ENCODE assay signal across 8 mouse cellular contexts in the genomic region with DNA sequence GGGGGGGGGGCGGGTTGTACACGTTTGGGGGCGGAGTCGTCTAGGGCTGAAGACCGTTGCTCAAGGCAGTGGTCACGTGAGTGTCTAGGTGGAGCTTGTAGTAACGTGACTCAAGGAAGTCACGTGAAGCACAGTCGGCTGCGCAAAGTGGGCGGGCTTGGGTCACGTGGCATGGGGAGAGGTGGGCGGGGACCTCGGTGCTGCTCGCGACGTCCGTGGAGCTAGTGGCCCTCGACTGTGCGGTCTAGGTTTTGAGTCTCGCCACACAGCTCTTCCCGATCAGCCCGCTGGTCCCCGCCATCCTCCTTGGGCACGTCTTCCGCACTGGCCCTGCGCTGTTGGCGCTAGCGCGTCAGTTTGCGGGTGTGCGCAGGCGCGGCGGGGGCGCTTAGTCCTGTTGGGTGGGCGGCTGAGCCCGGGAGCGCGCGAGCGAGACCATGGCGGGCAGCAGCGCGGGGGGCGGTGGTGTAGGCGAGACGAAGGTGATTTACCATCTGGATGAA. TPM values are rescaled to one million over a fixed set of nuclear protein-coding genes. Genes with fewer than 3 reads are reported as not detected.
DNase-seq lines count a peak whose midpoint lies in the region; ATAC-seq and TF ChIP-seq lines count a peak whose summit lies in the region.

A gene (plus strand): TSS at position 200 of the 503 bp plus-strand sequence.

- H3K4me2 ChIP-seq in embryonic facial prominence, embryonic 12.5 days (replicated peaks): peak within 1 kb of the TSS; percentile 93
- peak within 1 kb of the TSS; percentile 96 for H3K4me2 ChIP-seq in limb, embryonic 14.5 days (replicated peaks; ENCODE audit: low read depth, low read length, severe bottlenecking)
- H3K4me2 ChIP-seq in midbrain, postnatal 0 days (ENCODE audit: low read depth, low read length, poor library complexity, severe bottlenecking): peak within 1 kb of the TSS; percentile 89

- H3K27me3 ChIP-seq in embryonic facial prominence, embryonic 12.5 days: no peaks in the 10 kb centered on the region
- H3K27me3 ChIP-seq in limb, embryonic 14.5 days (ENCODE audit: control insufficient read depth, insufficient read depth, low read length): no peaks in the 10 kb centered on the region
- H3K27me3 ChIP-seq in midbrain, postnatal 0 days (ENCODE audit: insufficient read depth, low read length): no peaks in the 10 kb centered on the region

- H3K4me3 ChIP-seq in embryonic facial prominence, embryonic 12.5 days: peak within 1 kb of the TSS; percentile 81
- H3K4me3 ChIP-seq in limb, embryonic 14.5 days (replicated peaks; ENCODE audit: low read length): peak within 1 kb of the TSS; percentile 80
- peak within 1 kb of the TSS; percentile 81 for H3K4me3 ChIP-seq in midbrain, postnatal 0 days (ENCODE audit: low read depth, low read length)

- no peak for TF ChIP-seq CTCF in midbrain, postnatal 0 days (IDR thresholded peaks at IDR 0.05)

- ATAC-seq in embryonic facial prominence, embryonic 12.5 days (ENCODE audit: insufficient number of reproducible peaks, insufficient read depth, low FRiP score, low TSS enrichment): peak; percentile 65
- ATAC-seq in limb, embryonic 14.5 days (ENCODE audit: low FRiP score, low read depth): peak; percentile 73
- peak; percentile 74 for ATAC-seq in midbrain, postnatal 0 days (ENCODE audit: low FRiP score)

- no peaks in the 10 kb centered on the region for H3K9me3 ChIP-seq in embryonic facial prominence, embryonic 12.5 days
- H3K9me3 ChIP-seq in limb, embryonic 14.5 days (ENCODE audit: control insufficient read depth, low read length): no peaks in the 10 kb centered on the region
- no peaks in the 10 kb centered on the region for H3K9me3 ChIP-seq in midbrain, postnatal 0 days (ENCODE audit: low read length)

- H3K9ac ChIP-seq in embryonic facial prominence, embryonic 12.5 days: peak within 1 kb of the TSS; percentile 72
- H3K9ac ChIP-seq in limb, embryonic 14.5 days (ENCODE audit: low read depth, low read length, severe bottlenecking): peak within 1 kb of the TSS; percentile 82
- peak within 1 kb of the TSS; percentile 83 for H3K9ac ChIP-seq in midbrain, postnatal 0 days (replicated peaks; ENCODE audit: low read length, poor library complexity, severe bottlenecking)

- peak within 1 kb of the TSS; percentile 98 for H3K27ac ChIP-seq in embryonic facial prominence, embryonic 12.5 days
- peak within 1 kb of the TSS; percentile 92 for H3K27ac ChIP-seq in limb, embryonic 14.5 days (replicated peaks; ENCODE audit: low read depth, low read length)
- peak within 1 kb of the TSS; percentile 93 for H3K27ac ChIP-seq in midbrain, postnatal 0 days (ENCODE audit: low read depth, low read length)

- peaks cover 36% of the 10 kb centered on the region for H3K36me3 ChIP-seq in embryonic facial prominence, embryonic 12.5 days
- peaks cover 37% of the 10 kb centered on the region for H3K36me3 ChIP-seq in limb, embryonic 14.5 days (ENCODE audit: control insufficient read depth, insufficient read depth, low read length)
- peaks cover 17% of the 10 kb centered on the region; the same call in 1 of the 2 replicates for H3K36me3 ChIP-seq in midbrain, postnatal 0 days (ENCODE audit: insufficient read depth, low read length)

- H3K4me1 ChIP-seq in embryonic facial prominence, embryonic 12.5 days: peaks cover 39% of the 10 kb centered on the region
- peaks cover 25% of the 10 kb centered on the region for H3K4me1 ChIP-seq in limb, embryonic 14.5 days (ENCODE audit: control insufficient read depth, insufficient read depth, low read length)
- H3K4me1 ChIP-seq in midbrain, postnatal 0 days (ENCODE audit: insufficient read depth, low read length): peaks cover 17% of the 10 kb centered on the region

- peak; percentile 91; the same call in 1 of the 2 replicates for TF ChIP-seq POLR2A in limb, embryonic 14.5 days (IDR thresholded peaks at IDR 0.05; ENCODE audit: borderline replicate concordance, extremely low read depth, insufficient read depth, insufficient read length)

- peak; percentile 100 for DNase-seq in 3134 (ENCODE audit: extremely low read depth, insufficient read length, low spot score)
- DNase-seq in adrenal gland, postnatal 25 days: peak; percentile 92
- peak; percentile 100 for DNase-seq in heart, adult 11 months
- DNase-seq in kidney, adult 18-20 months: peak; percentile 89
- DNase-seq in limb, embryonic 14.5 days (ENCODE audit: low spot score): peak; percentile 94
- DNase-seq in midbrain, postnatal 0 days (ENCODE audit: low spot score): peak; percentile 98
- DNase-seq in spleen, postnatal 14 days (ENCODE audit: low spot score in 2 of 2): peak; percentile 74 to 81

- under 1% methylated on average over 47 of the region's 48 CpGs for WGBS in embryonic facial prominence, embryonic 12.5 days
- WGBS in limb, embryonic 14.5 days: under 1% methylated on average over 48 of the region's 48 CpGs
- WGBS in midbrain, postnatal 0 days: under 1% methylated on average over 46 of the region's 48 CpGs

RNA-seq across cellular contexts. Expression of the gene that starts here (rescaled TPM):
- 19.6 and 22.3 TPM in 2 replicates for total RNA-seq in adrenal gland, postnatal 25 days (2021)
- polyA plus RNA-seq in embryonic facial prominence, embryonic 12.5 days (2016; fragmentation: Nextera tagmentation; extraction: Ambion mirVana): 67.2 and 70.3 TPM in 2 replicates
- polyA plus RNA-seq in limb, embryonic 14.5 days (2012; rRNA removed): 65.4 and 81.0 TPM in 2 replicates
- 40.3 and 47.0 TPM in 2 replicates for polyA plus RNA-seq in limb, embryonic 14.5 days (2014; fragmentation: Nextera tagmentation; extraction: Ambion mirVana)
- total RNA-seq in midbrain, postnatal 0 days (2014; rRNA removed): 31.5 and 33.3 TPM in 2 replicates
- 19.0 and 20.0 TPM in 2 replicates for polyA plus RNA-seq in midbrain, postnatal 0 days (2015; fragmentation: Nextera tagmentation; extraction: Ambion mirVana)

Comparison
In these comparisons a context has a peak if more than half of its experiments do, and no peak if none do; other contexts are left out.
1. Peak in every context shown above with its lines: DNase-seq, ATAC-seq, H3K4me3 ChIP-seq and H3K27ac ChIP-seq.